Mouse (Mus musculus) bone marrow, adult 2 months (tissue): ENCODE data around the gene Hsd17b3. TPM values are rescaled to one million over a fixed set of nuclear protein-coding genes. Genes with fewer than 3 reads are reported as not detected.

Experiments used
- H3K27ac ChIP-seq: fragments of 200-500 bp; 2 replicates; pipeline ENCODE4 v1.5.1; 2012; ENCODE audit warnings: low read depth, mild to moderate bottlenecking, control low read depth, inconsistent platforms, low read length; ENCODE audit not compliant: control insufficient read depth, poor library complexity, insufficient read depth
- H3K4me1 ChIP-seq: fragments of 200-500 bp; 2 replicates; pipeline ENCODE4 v1.6.1; 2011; ENCODE audit warnings: low read length; ENCODE audit not compliant: control insufficient read depth, insufficient read depth
- H3K4me3 ChIP-seq: fragments of 200-500 bp; replicated peaks from 2 replicates; pipeline ENCODE3; 2011; ENCODE audit warnings: mild to moderate bottlenecking, low read depth, low read length, control low read depth; ENCODE audit not compliant: control insufficient read depth
- CTCF ChIP-seq: fragments of 200-500 bp; IDR thresholded peaks from 2 replicates; pipeline ENCODE4 v1.5.1; 2011; ENCODE audit warnings: low read length, control low read depth; ENCODE audit not compliant: control insufficient read depth, insufficient read depth
- POLR2A ChIP-seq: fragments of 200-500 bp; IDR thresholded peaks from 2 replicates; pipeline ENCODE4 v1.6.1; 2011; ENCODE audit warnings: low read depth, mild to moderate bottlenecking, control low read depth, low read length, borderline replicate concordance; ENCODE audit not compliant: control insufficient read depth
- WGBS: fragments of 180-500 bp; shearing (Covaris S2); methylation state at CpG from one replicate; pipeline ENCODE4 v1.1.7; 2018; 5-methylcytosine and 5-hydroxymethylcytosine counted together
- polyA plus RNA-seq: library from polyadenylated mRNA; stranded (reverse); fragments of >200 nt; gene quantifications from 2 replicates; pipeline ENCODE4 v1.2.4, GENCODE M21; 2011; ENCODE audit warnings: low replicate concordance; ENCODE audit not compliant: missing spikeins, insufficient read depth, insufficient read length

Gene Hsd17b3
- polyA plus RNA-seq, 1 experiment = not detected

- Histone ChIP-seq H3K4me3 (no peak overlapping the region), H3K27ac (no peak overlapping the region), H3K4me1 (no peaks in the 10 kb centered on the region; the same call in 1 of the 2 replicates)
- peak; percentile 98 for TF ChIP-seq CTCF
- TF ChIP-seq POLR2A = no peak
- WGBS = 28% methylated on average over 13 of the region's 13 CpGs
Measured at GRCm38 (mm10) chr13:64036079-64037011, 52.7 kb downstream of the Hsd17b3 start.

- TF ChIP-seq CTCF (no peak), POLR2A (no peak)
- Histone ChIP-seq H3K27ac (no peak overlapping the region), H3K4me3 (no peak overlapping the region), H3K4me1 (no peaks in the 10 kb centered on the region; the same call in 1 of the 2 replicates)
- 63% methylated on average over 8 of the region's 8 CpGs for WGBS
Measured at GRCm38 (mm10) chr13:64035036-64035435, 54.0 kb downstream of the Hsd17b3 start.

GRCm38 (mm10) chr13:64033921-64034320, 55.1 kb downstream of the Hsd17b3 start:
- Histone ChIP-seq H3K27ac (no peak overlapping the region), H3K4me3 (no peak overlapping the region), H3K4me1 (no peaks in the 10 kb centered on the region; the same call in 1 of the 2 replicates)
- WGBS = 78% methylated on average over 6 of the region's 6 CpGs
- TF ChIP-seq POLR2A = no peak
- no peak for TF ChIP-seq CTCF

- WGBS = 67% methylated on average over 4 of the region's 4 CpGs
Measured at GRCm38 (mm10) chr13:64033181-64033580, 55.8 kb downstream of the Hsd17b3 start.

GRCm38 (mm10) chr13:64031254-64031653, 57.8 kb downstream of the Hsd17b3 start:
- TF ChIP-seq CTCF (no peak), POLR2A (no peak)
- 53% methylated on average over 4 of the region's 4 CpGs for WGBS
- Histone ChIP-seq H3K4me3 (no peak overlapping the region), H3K4me1 (no peaks in the 10 kb centered on the region), H3K27ac (no peak overlapping the region)

More at GRCm38 (mm10) chr13:64033181-64033580, 55.8 kb downstream of the Hsd17b3 start:
- Histone ChIP-seq H3K4me3 (no peak overlapping the region), H3K4me1 (no peaks in the 10 kb centered on the region), H3K27ac (no peak overlapping the region)
- TF ChIP-seq CTCF (no peak), POLR2A (no peak)

- H3K4me1 ChIP-seq = no peaks in the 10 kb centered on the region
- WGBS = 75% methylated on average over 1 of the region's 1 CpGs
- H3K4me3 ChIP-seq = no peak overlapping the region
- H3K27ac ChIP-seq = no peak overlapping the region
- TF ChIP-seq CTCF (no peak), POLR2A (no peak)
Measured at GRCm38 (mm10) chr13:64030792-64031191, 58.2 kb downstream of the Hsd17b3 start.

GRCm38 (mm10) chr13:64024803-64025202, 64.2 kb downstream of the Hsd17b3 start:
- WGBS = 75% methylated on average over 4 of the region's 4 CpGs
- no peak overlapping the region for H3K27ac ChIP-seq
- TF ChIP-seq POLR2A (no peak), CTCF (no peak)
- H3K4me3 ChIP-seq = no peak overlapping the region
- H3K4me1 ChIP-seq = no peaks in the 10 kb centered on the region

- Histone ChIP-seq H3K4me1 (no peaks in the 10 kb centered on the region), H3K4me3 (no peak overlapping the region), H3K27ac (no peak overlapping the region)
- 70% methylated on average over 15 of the region's 15 CpGs for WGBS
- TF ChIP-seq CTCF = no peak
- TF ChIP-seq POLR2A = no peak
Measured at GRCm38 (mm10) chr13:64022786-64023468, 66.1 kb downstream of the Hsd17b3 start.
